Mouse (Mus musculus) E14TG2a.4 (cell line): ENCODE results near the gene Nkx6-1.

Experiments used
- H3K27me3 ChIP-seq: 2 replicates; pipeline ENCODE4 v1.6.1; 2014; ENCODE audit warnings: low read length, control low read depth; ENCODE audit not compliant: insufficient read depth
- H3K36me3 ChIP-seq: 2 replicates; pipeline ENCODE4 v1.6.1; 2014; ENCODE audit warnings: low read length, control low read depth; ENCODE audit not compliant: insufficient read depth
- H3K4me1 ChIP-seq: replicated peaks from 2 replicates; pipeline ENCODE4 v1.6.1; 2014; ENCODE audit warnings: low read depth, low read length, control low read depth
- H3K4me3 ChIP-seq: replicated peaks from 2 replicates; pipeline ENCODE4 v1.5.1; 2014; ENCODE audit warnings: mild to moderate bottlenecking, low read length
- H3K9me3 ChIP-seq: 2 replicates; pipeline ENCODE4 v1.6.1; 2014; ENCODE audit warnings: low read length, control low read depth
- CTCF ChIP-seq: conservative IDR thresholded peaks from 2 replicates; pipeline ENCODE4 v1.5.1; 2014; ENCODE audit warnings: low read length
- NANOG ChIP-seq: IDR thresholded peaks from 2 replicates; pipeline ENCODE4 v1.6.1; 2014; ENCODE audit warnings: borderline replicate concordance, low read length, mixed read lengths
- POU5F1 ChIP-seq: IDR thresholded peaks from 2 replicates; pipeline ENCODE4 v1.6.1; 2014; ENCODE audit warnings: low read length, borderline replicate concordance

Nkx6-1 gene

DNA sequence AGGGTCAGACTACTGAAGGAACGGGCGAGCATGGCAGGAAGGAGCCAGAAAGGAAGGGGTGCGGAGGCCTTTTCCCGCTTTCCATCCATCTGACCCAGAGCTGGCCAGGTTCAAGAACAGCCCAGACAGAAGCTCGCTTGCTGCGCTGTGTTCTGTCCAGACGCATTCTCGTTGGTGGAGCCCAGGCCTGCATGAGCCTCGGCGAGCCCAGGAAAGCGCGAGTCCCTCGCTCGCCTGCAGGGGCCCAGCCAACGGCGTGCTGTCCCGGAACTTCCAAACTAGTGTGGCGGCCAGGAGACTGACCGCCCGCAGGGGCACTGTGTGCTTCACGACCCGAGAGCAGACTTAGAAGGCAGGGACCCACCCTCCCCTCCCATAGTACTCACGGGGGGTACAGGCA lies 1.6 kb downstream of the Nkx6-1 start:
- Histone ChIP-seq H3K36me3 (no peaks in the 10 kb centered on the region), H3K4me3 (peak overlapping the region; percentile 77), H3K27me3 (peaks cover 97% of the 10 kb centered on the region), H3K9me3 (no peaks in the 10 kb centered on the region), H3K4me1 (peaks cover 45% of the 10 kb centered on the region)
- TF ChIP-seq CTCF (no peak), POU5F1 (no peak)

DNA sequence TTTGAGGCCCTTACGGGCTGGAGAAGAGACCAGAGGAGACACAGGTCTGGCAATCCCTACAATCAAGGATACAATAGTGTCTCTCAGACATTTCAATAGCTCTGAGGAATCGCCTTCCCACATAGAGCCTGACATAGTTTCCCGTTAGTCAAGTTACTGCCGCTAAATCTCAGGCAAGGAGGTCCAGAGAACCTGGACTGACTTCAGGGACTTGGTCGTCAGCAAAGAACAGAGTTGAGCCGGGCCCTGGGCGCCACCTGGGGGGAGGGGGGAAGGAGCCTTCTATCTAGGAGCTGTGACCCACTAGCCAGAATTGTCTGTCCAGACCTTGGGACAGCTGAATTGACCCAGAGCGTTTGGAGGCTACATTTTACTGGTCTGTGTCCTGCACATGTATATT lies 2.3 kb downstream of the Nkx6-1 start:
- TF ChIP-seq NANOG (no peak), POU5F1 (no peak), CTCF (no peak)
- Histone ChIP-seq H3K4me3 (0 out of 2 replicates have a peak overlapping the region, but pooled peaks have one; percentile 77), H3K36me3 (no peaks in the 10 kb centered on the region), H3K4me1 (peaks cover 43% of the 10 kb centered on the region), H3K9me3 (no peaks in the 10 kb centered on the region), H3K27me3 (peaks cover 95% of the 10 kb centered on the region)

DNA sequence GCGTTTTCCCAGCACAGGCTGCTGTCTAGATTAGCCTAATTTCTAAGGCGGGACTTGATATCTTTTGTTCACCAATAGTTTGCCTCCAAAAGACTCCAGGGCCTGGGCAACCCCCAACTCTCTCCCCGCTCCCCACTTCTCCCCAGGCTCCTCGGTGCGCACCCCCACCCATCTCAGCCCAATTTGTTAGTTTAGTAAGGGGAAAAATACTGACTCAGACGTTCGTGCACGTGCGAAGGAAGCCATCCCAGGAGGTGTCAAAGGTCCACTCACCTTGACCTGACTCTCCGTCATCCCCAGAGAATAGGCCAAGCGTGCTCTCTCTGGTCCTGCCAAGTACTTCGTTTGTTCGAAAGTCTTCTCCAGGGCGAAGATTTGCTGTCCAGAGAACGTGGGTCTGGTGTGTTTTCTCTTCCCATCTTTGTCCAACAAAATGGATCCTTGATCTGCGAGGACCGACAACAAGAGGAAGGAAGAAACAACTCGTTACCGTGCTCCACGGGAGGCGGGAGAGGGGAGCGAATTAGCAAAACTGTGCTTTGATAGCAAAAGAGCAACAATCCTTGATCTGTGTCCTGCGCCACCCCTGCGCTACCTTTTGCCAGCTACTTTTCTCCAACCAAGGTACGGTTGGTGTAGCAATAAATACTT lies 3.1 kb downstream of the Nkx6-1 start:
- Histone ChIP-seq H3K9me3 (no peaks in the 10 kb centered on the region), H3K4me3 (no peak overlapping the region), H3K27me3 (peaks cover 95% of the 10 kb centered on the region), H3K4me1 (peaks cover 42% of the 10 kb centered on the region), H3K36me3 (no peaks in the 10 kb centered on the region)
- TF ChIP-seq POU5F1 (no peak), NANOG (no peak), CTCF (no peak)

- H3K36me3 ChIP-seq, result no peaks in the 10 kb centered on the region
- peaks cover 38% of the 10 kb centered on the region for H3K4me1 ChIP-seq
- no peaks in the 10 kb centered on the region for H3K9me3 ChIP-seq
- TF ChIP-seq POU5F1 (no peak), CTCF (no peak), NANOG (no peak)
- peaks cover 94% of the 10 kb centered on the region for H3K27me3 ChIP-seq
- H3K4me3 ChIP-seq, result no peak overlapping the region
These were observed 4.1 kb downstream of the Nkx6-1 start for GRCm38 (mm10) chr5:101660666-101661065.

DNA sequence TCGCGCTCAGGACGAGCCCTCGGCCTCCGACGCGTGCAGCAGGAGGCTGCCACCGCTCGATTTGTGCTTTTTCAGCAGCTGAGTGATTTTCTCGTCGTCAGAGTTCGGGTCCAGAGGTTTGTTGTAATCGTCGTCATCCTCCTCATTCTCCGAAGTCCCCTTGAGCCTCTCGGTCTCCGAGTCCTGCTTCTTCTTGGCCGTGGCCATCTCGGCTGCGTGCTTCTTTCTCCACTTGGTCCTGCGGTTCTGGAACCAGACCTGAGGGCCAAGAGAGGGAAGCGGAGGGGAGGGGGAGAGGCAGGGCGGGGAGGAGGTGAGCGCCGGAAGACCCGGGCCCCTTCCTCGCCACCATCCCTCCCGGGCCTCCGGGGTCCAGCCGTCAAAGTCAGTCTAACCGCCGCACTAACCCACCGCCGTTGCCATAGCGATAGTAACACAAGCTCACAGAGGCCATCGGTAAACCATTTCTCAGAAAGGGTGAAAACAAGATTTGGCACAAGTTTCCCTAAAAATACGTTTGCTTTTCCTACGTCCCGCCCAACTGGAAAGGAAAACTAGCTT lies 5.3 kb downstream of the Nkx6-1 start:
- H3K36me3 ChIP-seq, result no peaks in the 10 kb centered on the region
- peak overlapping the region; percentile 71 for H3K4me3 ChIP-seq
- peaks cover 35% of the 10 kb centered on the region for H3K4me1 ChIP-seq
- no peaks in the 10 kb centered on the region for H3K9me3 ChIP-seq
- H3K27me3 ChIP-seq, result peaks cover 93% of the 10 kb centered on the region
- TF ChIP-seq NANOG, result no peak
- TF ChIP-seq CTCF, result no peak
- no peak for TF ChIP-seq POU5F1

GRCm38 (mm10) chr5:101658984-101659290 lies 5.9 kb downstream of the Nkx6-1 start:
- Histone ChIP-seq H3K4me3 (peak overlapping the region; percentile 71), H3K27me3 (peaks cover 93% of the 10 kb centered on the region), H3K9me3 (no peaks in the 10 kb centered on the region), H3K36me3 (no peaks in the 10 kb centered on the region), H3K4me1 (peaks cover 35% of the 10 kb centered on the region)
- TF ChIP-seq NANOG (no peak), CTCF (no peak), POU5F1 (no peak)

GRCm38 (mm10) chr5:101658188-101658983 lies 6.4 kb downstream of the Nkx6-1 start:
- Histone ChIP-seq H3K4me1 (peaks cover 35% of the 10 kb centered on the region), H3K27me3 (peaks cover 93% of the 10 kb centered on the region), H3K4me3 (peak overlapping the region; percentile 71), H3K36me3 (no peaks in the 10 kb centered on the region), H3K9me3 (no peaks in the 10 kb centered on the region)
- TF ChIP-seq NANOG (no peak), POU5F1 (no peak), CTCF (no peak)

- Histone ChIP-seq H3K4me3 (no peak overlapping the region), H3K36me3 (no peaks in the 10 kb centered on the region), H3K9me3 (no peaks in the 10 kb centered on the region), H3K4me1 (peaks cover 28% of the 10 kb centered on the region), H3K27me3 (peaks cover 92% of the 10 kb centered on the region)
- TF ChIP-seq CTCF (no peak), NANOG (no peak)
These were observed 7.1 kb downstream of the Nkx6-1 start for GRCm38 (mm10) chr5:101657698-101658097.
